Mouse (Mus musculus): ENCODE results near the gene Cwc25. TPM values are rescaled to one million over a fixed set of nuclear protein-coding genes. Genes with fewer than 3 reads are reported as not detected.

Gene Cwc25
- polyA plus RNA-seq, 2 experiments, result 3.5 to 5.7 TPM

GRCm38 (mm10) chr11:97700746-97701580 lies 65.4 kb downstream of the Cwc25 start:
- no peak for ATAC-seq (ENCODE audit: insufficient read depth)
- Histone ChIP-seq H3K27ac (no peak overlapping the region), H3K4me1 (replicated peaks; ENCODE audit: control insufficient read depth in 2 of 2, insufficient read depth in 2 of 2, low read length in 1 of 2) (peaks cover 3 to 20% of the 10 kb centered on the region in 2 experiments; a peak in 2 of 4 replicates), H3K4me3 (ENCODE audit: insufficient read depth in 1 of 2, low read depth in 2 of 2, low read length in 2 of 2) (peak overlapping the region; percentile 49 to 57), H3K9ac (replicated peaks) (no peak overlapping the region), H3K9me3 (ENCODE audit: control insufficient read depth, low read length) (no peaks in the 10 kb centered on the region), H3K36me3 (replicated peaks; ENCODE audit: control insufficient read depth, insufficient read depth, low read depth) (no peaks in the 10 kb centered on the region), H3K4me2 (ENCODE audit: low read depth) (peak overlapping the region; percentile 76), H3K27me3 (ENCODE audit: control insufficient read depth, insufficient read depth, low read length) (peaks cover 44% of the 10 kb centered on the region)
- WGBS (ENCODE audit: insufficient replicate concordance), result 18% methylated on average over 30 of the region's 30 CpGs
- TF ChIP-seq EP300 (IDR thresholded peaks at IDR 0.05; ENCODE audit: low read depth), result no peak
- no peak for DNase-seq (ENCODE audit: low read depth in 3 of 3, low spot score in 3 of 3)

- H3K9ac ChIP-seq (replicated peaks), result no peak within 1 kb of the TSS
- DNase-seq (ENCODE audit: low read depth in 3 of 3, low spot score in 3 of 3) (no peak), ATAC-seq (ENCODE audit: insufficient read depth) (no peak)
- H3K4me2 ChIP-seq (ENCODE audit: low read depth), result peak within 1 kb of the TSS; percentile 76
- WGBS (ENCODE audit: insufficient replicate concordance), result under 1% methylated on average over 76 of the region's 85 CpGs
- no peaks in the 10 kb centered on the region for H3K36me3 ChIP-seq (replicated peaks; ENCODE audit: control insufficient read depth, insufficient read depth, low read depth)
- TF ChIP-seq CTCF (IDR thresholded peaks at IDR 0.05; ENCODE audit: low read depth) (no peak), EP300 (IDR thresholded peaks at IDR 0.05; ENCODE audit: low read depth) (no peak)
- peak within 1 kb of the TSS; percentile 49 to 57 for H3K4me3 ChIP-seq (ENCODE audit: insufficient read depth in 1 of 2, low read depth in 2 of 2, low read length in 2 of 2)
- H3K4me1 ChIP-seq (replicated peaks; ENCODE audit: control insufficient read depth in 2 of 2, insufficient read depth in 2 of 2, low read length in 1 of 2), result peaks cover 3 to 20% of the 10 kb centered on the region in 2 experiments; a peak in 2 of 4 replicates
- no peaks in the 10 kb centered on the region for H3K9me3 ChIP-seq (ENCODE audit: control insufficient read depth, low read length)
- H3K27me3 ChIP-seq (ENCODE audit: control insufficient read depth, insufficient read depth, low read length), result peaks cover 44% of the 10 kb centered on the region
- no peak within 1 kb of the TSS for H3K27ac ChIP-seq
Observed at GRCm38 (mm10) chr11:97700003-97700745, 66.2 kb downstream of the Cwc25 start, which contains the start of gene Pcgf2. TSS of gene Pcgf2 (minus strand) at chr11:97700497.

GRCm38 (mm10) chr11:97699626-97700002 lies 66.7 kb downstream of the Cwc25 start:
- no peaks in the 10 kb centered on the region for H3K36me3 ChIP-seq (replicated peaks; ENCODE audit: control insufficient read depth, insufficient read depth, low read depth)
- ATAC-seq (ENCODE audit: insufficient read depth), result no peak
- H3K27me3 ChIP-seq (ENCODE audit: control insufficient read depth, insufficient read depth, low read length), result peaks cover 44% of the 10 kb centered on the region
- H3K4me3 ChIP-seq (ENCODE audit: insufficient read depth in 1 of 2, low read depth in 2 of 2, low read length in 2 of 2), result peak overlapping the region; percentile 49 to 57
- no peak for DNase-seq (ENCODE audit: low read depth in 3 of 3, low spot score in 3 of 3)
- peak overlapping the region; percentile 76 for H3K4me2 ChIP-seq (ENCODE audit: low read depth)
- H3K9me3 ChIP-seq (ENCODE audit: control insufficient read depth, low read length), result no peaks in the 10 kb centered on the region
- WGBS (ENCODE audit: insufficient replicate concordance), result 0% methylated on average over 9 of the region's 9 CpGs
- TF ChIP-seq CTCF (IDR thresholded peaks at IDR 0.05; ENCODE audit: low read depth) (no peak), EP300 (IDR thresholded peaks at IDR 0.05; ENCODE audit: low read depth) (no peak)
- no peak overlapping the region for H3K27ac ChIP-seq
- H3K9ac ChIP-seq (replicated peaks), result no peak overlapping the region
- H3K4me1 ChIP-seq (replicated peaks; ENCODE audit: control insufficient read depth in 2 of 2, insufficient read depth in 2 of 2, low read length in 1 of 2), result peaks cover 3 to 18% of the 10 kb centered on the region in 2 experiments; a peak in 2 of 4 replicates

- no peak overlapping the region for H3K27ac ChIP-seq
- no peaks in the 10 kb centered on the region for H3K9me3 ChIP-seq (ENCODE audit: control insufficient read depth, low read length)
- H3K4me1 ChIP-seq (replicated peaks; ENCODE audit: control insufficient read depth in 2 of 2, insufficient read depth in 2 of 2, low read length in 1 of 2), result peaks cover under 1 to 13% of the 10 kb centered on the region in 2 experiments; a peak in 2 of 4 replicates
- no peak for TF ChIP-seq EP300 (IDR thresholded peaks at IDR 0.05; ENCODE audit: low read depth)
- peak; percentile 29 for TF ChIP-seq CTCF (IDR thresholded peaks at IDR 0.05; ENCODE audit: low read depth)
- H3K36me3 ChIP-seq (replicated peaks; ENCODE audit: control insufficient read depth, insufficient read depth, low read depth), result no peaks in the 10 kb centered on the region
- peak overlapping the region; percentile 49 to 57 for H3K4me3 ChIP-seq (ENCODE audit: insufficient read depth in 1 of 2, low read depth in 2 of 2, low read length in 2 of 2)
- H3K4me2 ChIP-seq (ENCODE audit: low read depth), result peak overlapping the region; percentile 76
- no peak for DNase-seq (ENCODE audit: low read depth in 3 of 3, low spot score in 3 of 3)
- H3K27me3 ChIP-seq (ENCODE audit: control insufficient read depth, insufficient read depth, low read length), result peaks cover 44% of the 10 kb centered on the region
- ATAC-seq (ENCODE audit: insufficient read depth), result no peak
- under 1% methylated on average over 63 of the region's 63 CpGs for whole genome bisulfite sequencing (ENCODE audit: insufficient replicate concordance)
- peak overlapping the region; percentile 36; the same call in 1 of the 2 replicates for H3K9ac ChIP-seq (replicated peaks)
Observed at GRCm38 (mm10) chr11:97698741-97699611, 67.4 kb downstream of the Cwc25 start.

Measured in liver, embryonic 14.5 days (tissue).